18 mouse cellular contexts compared by ENCODE assay signal in the genomic region with DNA sequence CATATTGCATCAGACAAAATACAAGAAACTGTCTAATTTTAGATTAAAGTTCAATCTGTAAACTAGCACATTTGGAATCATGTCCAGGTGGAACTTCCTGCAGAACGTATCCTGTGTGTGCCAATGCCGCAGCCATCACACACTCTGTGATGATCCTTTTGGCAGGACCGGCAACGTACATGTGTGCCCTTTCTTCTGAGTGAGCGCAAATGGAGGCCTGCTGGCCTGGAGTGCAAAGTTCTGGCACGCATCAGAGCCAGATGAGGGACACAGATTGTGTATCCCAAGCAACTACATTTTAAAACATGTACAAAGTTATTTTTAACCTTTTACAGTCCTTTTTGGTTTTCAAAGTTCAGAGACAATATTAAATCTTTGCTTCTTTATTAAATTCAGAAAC. TPM values are rescaled to one million over a fixed set of nuclear protein-coding genes. Genes with fewer than 3 reads are reported as not detected.
A peak's percentile ranks its signal among the peaks of the same experiment; 100 is the strongest.
DNase-seq lines count a peak whose midpoint lies in the region; ATAC-seq and TF ChIP-seq lines count a peak whose summit lies in the region.
"Had no signal": no experiment of that assay in that cellular context is flagged by ENCODE, and none has a peak within 500 bp of the region (broad histone marks: within the 10 kb centered on the region; RNA-seq: fewer than 3 reads in every experiment).

No protein-coding gene starts in this region.

- no peaks in the 10 kb centered on the region for H3K36me3 ChIP-seq in forebrain, embryonic 14.5 days (ENCODE audit: control insufficient read depth, insufficient read depth, low read length)
- no peaks in the 10 kb centered on the region for H3K36me3 ChIP-seq in forebrain, embryonic 12.5 days (replicated peaks)
- no peaks in the 10 kb centered on the region for H3K36me3 ChIP-seq in midbrain, postnatal 0 days (ENCODE audit: insufficient read depth, low read length)
- no peaks in the 10 kb centered on the region for H3K36me3 ChIP-seq in midbrain, embryonic 10.5 days
- no peaks in the 10 kb centered on the region for H3K36me3 ChIP-seq in embryonic facial prominence, embryonic 10.5 days (replicated peaks)
- H3K36me3 ChIP-seq: hindbrain, embryonic 10.5 days had no signal

- H3K27me3 ChIP-seq in forebrain, embryonic 14.5 days (replicated peaks; ENCODE audit: control insufficient read depth, insufficient read depth, low read length): no peaks in the 10 kb centered on the region
- H3K27me3 ChIP-seq in forebrain, embryonic 12.5 days: no peaks in the 10 kb centered on the region
- H3K27me3 ChIP-seq in midbrain, postnatal 0 days (ENCODE audit: insufficient read depth, low read length): no peaks in the 10 kb centered on the region
- H3K27me3 ChIP-seq in midbrain, embryonic 10.5 days (ENCODE audit: low read depth, poor library complexity, severe bottlenecking): no peaks in the 10 kb centered on the region
- no peaks in the 10 kb centered on the region for H3K27me3 ChIP-seq in embryonic facial prominence, embryonic 10.5 days (replicated peaks; ENCODE audit: low read depth, poor library complexity, severe bottlenecking)

- H3K9ac ChIP-seq in forebrain, embryonic 14.5 days (ENCODE audit: low read length): no peak overlapping the region
- H3K9ac ChIP-seq in forebrain, embryonic 12.5 days: no peak overlapping the region
- H3K9ac ChIP-seq in midbrain, postnatal 0 days (replicated peaks; ENCODE audit: low read length, poor library complexity, severe bottlenecking): no peak overlapping the region

- H3K4me1 ChIP-seq in forebrain, embryonic 14.5 days (ENCODE audit: control insufficient read depth, insufficient read depth, low read length): no peaks in the 10 kb centered on the region
- no peaks in the 10 kb centered on the region for H3K4me1 ChIP-seq in forebrain, embryonic 12.5 days
- no peaks in the 10 kb centered on the region for H3K4me1 ChIP-seq in midbrain, postnatal 0 days (ENCODE audit: insufficient read depth, low read length)
- 0 out of 2 replicates have a peak, but pooled peaks cover 2% of the 10 kb centered on the region for H3K4me1 ChIP-seq in midbrain, embryonic 10.5 days
- no peaks in the 10 kb centered on the region for H3K4me1 ChIP-seq in embryonic facial prominence, embryonic 10.5 days
- H3K4me1 ChIP-seq: hindbrain, embryonic 10.5 days had no signal

- H3K9me3 ChIP-seq in forebrain, embryonic 14.5 days (replicated peaks; ENCODE audit: control insufficient read depth, low read length): no peaks in the 10 kb centered on the region
- H3K9me3 ChIP-seq in forebrain, embryonic 12.5 days: no peaks in the 10 kb centered on the region
- H3K9me3 ChIP-seq in midbrain, postnatal 0 days (ENCODE audit: low read length): no peaks in the 10 kb centered on the region
- no peaks in the 10 kb centered on the region for H3K9me3 ChIP-seq in midbrain, embryonic 10.5 days (replicated peaks)
- no peaks in the 10 kb centered on the region for H3K9me3 ChIP-seq in embryonic facial prominence, embryonic 10.5 days
- H3K9me3 ChIP-seq: hindbrain, embryonic 10.5 days had no signal

- no peak for ATAC-seq in forebrain, embryonic 14.5 days
- no peak for ATAC-seq in forebrain, embryonic 12.5 days (ENCODE audit: low FRiP score)
- ATAC-seq in midbrain, postnatal 0 days (ENCODE audit: low FRiP score): no peak
- ATAC-seq: inflammation-experienced regulatory T-cells, adult 6 months had no signal

- H3K4me2 ChIP-seq in forebrain, embryonic 14.5 days (ENCODE audit: low read length): no peak overlapping the region
- no peak overlapping the region for H3K4me2 ChIP-seq in forebrain, embryonic 12.5 days
- no peak overlapping the region for H3K4me2 ChIP-seq in midbrain, postnatal 0 days (ENCODE audit: low read depth, low read length, poor library complexity, severe bottlenecking)
- H3K4me2 ChIP-seq: midbrain, embryonic 11.5 days had no signal

- no peak for TF ChIP-seq CTCF in midbrain, postnatal 0 days (IDR thresholded peaks at IDR 0.05)

- no peak overlapping the region for H3K27ac ChIP-seq in forebrain, embryonic 14.5 days (ENCODE audit: low read depth, low read length)
- H3K27ac ChIP-seq in forebrain, embryonic 12.5 days: no peak overlapping the region
- no peak overlapping the region for H3K27ac ChIP-seq in midbrain, postnatal 0 days (ENCODE audit: low read depth, low read length)
- H3K27ac ChIP-seq in midbrain, embryonic 10.5 days (replicated peaks): no peak overlapping the region
- no peak overlapping the region for H3K27ac ChIP-seq in embryonic facial prominence, embryonic 10.5 days (replicated peaks)
- H3K27ac ChIP-seq: hindbrain, embryonic 10.5 days had no signal

- 69% methylated on average over 6 of the region's 6 CpGs for whole genome bisulfite sequencing in forebrain, embryonic 14.5 days
- WGBS in forebrain, embryonic 12.5 days: 91% methylated on average over 6 of the region's 6 CpGs
- WGBS in midbrain, postnatal 0 days: 73% methylated on average over 6 of the region's 6 CpGs
- 93% methylated on average over 6 of the region's 6 CpGs for WGBS in midbrain, embryonic 10.5 days
- WGBS in embryonic facial prominence, embryonic 10.5 days: 91% methylated on average over 6 of the region's 6 CpGs

- H3K4me3 ChIP-seq in forebrain, embryonic 14.5 days (ENCODE audit: low read depth, low read length): no peak overlapping the region
- H3K4me3 ChIP-seq in forebrain, embryonic 12.5 days (replicated peaks): no peak overlapping the region
- no peak overlapping the region for H3K4me3 ChIP-seq in midbrain, postnatal 0 days (ENCODE audit: low read depth, low read length)
- H3K4me3 ChIP-seq in midbrain, embryonic 10.5 days: no peak overlapping the region
- no peak overlapping the region for H3K4me3 ChIP-seq in embryonic facial prominence, embryonic 10.5 days
- H3K4me3 ChIP-seq: hindbrain, embryonic 10.5 days had no signal

- DNase-seq in forebrain, embryonic 14.5 days (ENCODE audit: low spot score): peak; percentile 28
- peak; percentile 39 for DNase-seq in midbrain, postnatal 0 days (ENCODE audit: low spot score)
- DNase-seq in midbrain, embryonic 10.5 days (ENCODE audit: low spot score): no peak
- peak; percentile 53 to 58 for DNase-seq in cerebellum, postnatal 25 days
- no peak for DNase-seq in embryonic facial prominence, embryonic 10.5 days (ENCODE audit: low spot score)
- DNase-seq in embryo, embryonic 10.5 days (ENCODE audit: low spot score): no peak
- no peak for DNase-seq in lung, postnatal 4 days
- DNase-seq: adrenal gland, adult 8-10 months; lung, adult 18-20 months; lung, postnatal 36 days; thymus, postnatal 36 days had no signal

RNA-seq across cellular contexts. Expression of a gene that starts 32.3 kb away (rescaled TPM):
- 0.16 TPM in 1 of 2 replicates, not detected in the other for polyA plus RNA-seq in forebrain, embryonic 14.5 days (2014; fragmentation: Nextera tagmentation; extraction: Ambion mirVana)
- polyA plus RNA-seq in forebrain, embryonic 12.5 days (2016; fragmentation: Nextera tagmentation; extraction: Ambion mirVana): 1.1 and 2.0 TPM in 2 replicates
- total RNA-seq in midbrain, postnatal 0 days (2014; rRNA removed): 0.33 and 2.5 TPM in 2 replicates
- 0.41 and 0.43 TPM in 2 replicates for polyA plus RNA-seq in midbrain, postnatal 0 days (2015; fragmentation: Nextera tagmentation; extraction: Ambion mirVana)
- 0.25 and 0.38 TPM in 2 replicates for polyA plus RNA-seq in midbrain, embryonic 10.5 days (2016; fragmentation: Nextera tagmentation; extraction: Ambion mirVana)
- polyA plus RNA-seq in embryonic facial prominence, embryonic 10.5 days (2016; fragmentation: Nextera tagmentation; extraction: Ambion mirVana): 4.1 and 8.7 TPM in 2 replicates
- total RNA-seq: liver, adult 2 months; MEL had no signal
- polyA plus RNA-seq: inflammation-experienced regulatory T-cells, adult 6 months; large intestine, adult 2 months; liver, adult 2 months had no signal

RNA-seq across cellular contexts. Expression of a gene that starts 59.5 kb away (rescaled TPM):
- 151 and 178 TPM in 2 replicates for polyA plus RNA-seq in forebrain, embryonic 14.5 days (2014; fragmentation: Nextera tagmentation; extraction: Ambion mirVana)
- polyA plus RNA-seq in forebrain, embryonic 12.5 days (2016; fragmentation: Nextera tagmentation; extraction: Ambion mirVana): 162 and 169 TPM in 2 replicates
- 24.3 and 38.3 TPM in 2 replicates for total RNA-seq in midbrain, postnatal 0 days (2014; rRNA removed)
- polyA plus RNA-seq in midbrain, postnatal 0 days (2015; fragmentation: Nextera tagmentation; extraction: Ambion mirVana): 106 and 113 TPM in 2 replicates
- 227 and 241 TPM in 2 replicates for polyA plus RNA-seq in midbrain, embryonic 10.5 days (2016; fragmentation: Nextera tagmentation; extraction: Ambion mirVana)
- polyA plus RNA-seq in embryonic facial prominence, embryonic 10.5 days (2016; fragmentation: Nextera tagmentation; extraction: Ambion mirVana): 237 and 238 TPM in 2 replicates

RNA-seq across cellular contexts. Expression of a gene that starts 59.6 kb away (rescaled TPM):
- 34.4 and 40.3 TPM in 2 replicates for polyA plus RNA-seq in forebrain, embryonic 14.5 days (2014; fragmentation: Nextera tagmentation; extraction: Ambion mirVana)
- 23.6 and 24.0 TPM in 2 replicates for polyA plus RNA-seq in forebrain, embryonic 12.5 days (2016; fragmentation: Nextera tagmentation; extraction: Ambion mirVana)
- 20.3 and 20.4 TPM in 2 replicates for total RNA-seq in midbrain, postnatal 0 days (2014; rRNA removed)
- polyA plus RNA-seq in midbrain, postnatal 0 days (2015; fragmentation: Nextera tagmentation; extraction: Ambion mirVana): 52.6 and 52.9 TPM in 2 replicates
- polyA plus RNA-seq in midbrain, embryonic 10.5 days (2016; fragmentation: Nextera tagmentation; extraction: Ambion mirVana): 15.6 and 18.9 TPM in 2 replicates
- 17.7 and 18.4 TPM in 2 replicates for polyA plus RNA-seq in embryonic facial prominence, embryonic 10.5 days (2016; fragmentation: Nextera tagmentation; extraction: Ambion mirVana)

Comparison
In these comparisons a context has a peak if more than half of its experiments do, and no peak if none do; other contexts are left out.
1. DNase-seq: peak in forebrain, embryonic 14.5 days (single experiment), midbrain, postnatal 0 days (single experiment) and cerebellum, postnatal 25 days (2 of 2); none in midbrain, embryonic 10.5 days (single experiment), embryonic facial prominence, embryonic 10.5 days (single experiment), embryo, embryonic 10.5 days (single experiment) and lung, postnatal 4 days (0 of 2).